Mouse (Mus musculus) erythroblast, embryonic 14.5 days (primary cell): ENCODE measurements around the gene Gm47959.

Experiments used
- GATA1 ChIP-seq: IDR thresholded peaks from 2 replicates; pipeline ENCODE4 v1.6.1; 2012; ENCODE audit warnings: low read length, inconsistent platforms, mixed read lengths
- TAL1 ChIP-seq: IDR thresholded peaks from 3 replicates; pipeline ENCODE4 v1.6.1; 2012; ENCODE audit warnings: low read length, inconsistent platforms, mixed read lengths

- no peak for TF ChIP-seq GATA1
- no peak for TF ChIP-seq TAL1
These were observed 16.2 kb downstream of the Gm47959 start for GRCm38 (mm10) chr1:83016556-83016955.
